Mouse (Mus musculus): ENCODE measurements around the gene Pex6. TPM values are rescaled to one million over a fixed set of nuclear protein-coding genes. Genes with fewer than 3 reads are reported as not detected.

Gene Pex6
- total RNA-seq, 4 experiments from 2014 or later = 43.0 to 46.5 (median 45.4) TPM

DNA sequence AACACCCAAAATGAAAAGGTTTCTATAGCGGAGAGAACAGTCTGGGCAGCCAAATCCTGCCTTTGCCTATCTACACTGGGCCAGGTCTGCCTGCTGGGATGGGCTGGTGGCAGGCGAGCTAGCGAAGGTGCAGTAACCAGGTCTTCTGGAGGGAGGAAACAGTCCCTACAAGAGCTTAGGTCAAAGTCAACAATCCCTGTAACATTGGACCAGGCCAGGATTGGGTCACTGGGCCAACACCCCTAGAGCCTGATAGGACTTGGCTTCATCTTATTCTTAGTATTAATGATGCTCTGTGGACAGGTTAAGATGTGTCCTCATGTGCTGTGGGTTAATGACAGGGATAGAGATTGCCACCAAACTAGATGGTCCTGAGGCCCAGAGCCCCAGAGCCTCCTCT is 22.8 kb downstream of the Pex6 start:
- no peak for DNase-seq (ENCODE audit: low spot score in 2 of 2)

DNA sequence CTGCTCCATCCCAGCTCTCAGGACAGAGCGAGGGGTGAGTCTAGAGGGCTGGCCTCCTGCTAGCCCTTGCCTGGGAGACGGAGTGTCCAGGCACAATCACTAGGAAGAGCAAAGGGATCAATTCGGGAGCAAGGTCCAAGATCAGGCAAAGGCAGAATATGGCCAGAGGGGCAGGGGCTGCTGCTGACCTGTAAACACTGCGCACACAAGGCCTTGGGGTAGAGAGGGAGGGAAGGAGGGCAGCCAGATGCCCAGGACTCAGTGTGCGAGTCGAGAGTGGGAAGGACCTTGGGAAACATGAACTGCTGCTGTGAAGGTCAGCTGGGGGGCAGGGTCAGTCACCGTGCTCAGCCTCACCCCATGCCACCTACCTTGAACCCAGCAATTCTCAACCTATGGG is 24.0 kb downstream of the Pex6 start:
- DNase-seq (ENCODE audit: low spot score in 2 of 2) = no peak

DNA sequence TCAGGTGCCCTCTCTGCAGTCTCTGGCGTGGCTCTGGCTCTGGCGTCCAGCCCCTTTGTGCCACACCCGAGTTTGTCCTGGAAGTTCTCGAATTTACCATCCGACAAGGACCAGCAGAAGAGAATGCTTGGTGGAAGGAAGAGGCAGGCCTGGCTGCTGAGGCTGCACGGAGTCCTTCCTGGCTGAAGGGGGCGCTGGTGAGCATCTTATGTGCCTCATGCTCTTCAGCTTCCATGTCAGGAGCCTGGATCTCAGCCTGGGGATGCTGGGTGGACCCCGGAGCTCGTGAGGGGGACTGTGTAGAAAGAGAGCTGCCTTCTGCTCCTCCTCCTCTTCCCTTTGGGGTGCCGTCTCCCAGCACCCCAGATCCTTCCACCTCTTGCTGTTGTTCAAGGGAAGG is 24.9 kb downstream of the Pex6 start:
- DNase-seq (ENCODE audit: low spot score in 2 of 2) = no peak

DNA sequence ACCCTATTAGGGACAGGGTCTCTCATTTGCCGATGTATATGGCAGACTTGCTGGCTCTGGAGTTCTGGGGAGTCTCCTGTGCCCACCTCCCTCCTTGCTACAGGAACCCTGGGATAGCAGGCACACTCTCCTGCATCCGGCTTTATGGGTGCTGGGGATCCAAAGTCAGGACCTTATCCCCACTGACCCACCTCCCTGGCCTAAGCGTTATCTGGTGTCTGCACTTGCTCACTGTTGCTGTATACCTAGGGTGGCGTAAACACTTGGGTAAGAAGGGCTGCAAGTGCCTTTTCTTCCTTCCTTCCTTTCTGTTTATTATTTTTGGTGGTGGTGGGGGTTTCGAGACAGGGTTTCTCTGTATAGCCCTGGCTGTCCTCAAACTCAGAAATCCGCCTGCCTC is 30.0 kb downstream of the Pex6 start:
- no peak for DNase-seq (ENCODE audit: low spot score in 2 of 2)

DNA sequence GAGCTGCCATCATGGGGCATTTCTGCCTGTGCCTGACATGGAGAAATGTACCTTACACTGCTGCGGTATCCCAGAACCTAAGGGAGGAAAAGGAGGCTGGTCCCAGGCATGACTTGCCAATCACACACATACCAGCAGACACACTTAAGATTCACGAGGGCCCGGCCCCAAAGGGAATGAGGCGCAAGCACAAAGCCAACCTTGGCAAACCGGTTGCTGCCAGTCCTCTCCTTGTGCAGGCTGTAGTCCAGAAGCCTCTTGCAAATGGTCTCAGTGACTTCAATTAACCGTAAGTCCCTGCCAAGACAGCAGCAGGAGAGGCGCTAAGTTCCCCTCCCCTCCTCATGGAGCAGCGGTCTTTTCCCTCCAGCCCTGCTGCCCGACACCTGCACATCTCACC is 31.7 kb downstream of the Pex6 start:
- DNase-seq (ENCODE audit: low spot score in 2 of 2) = no peak

DNA sequence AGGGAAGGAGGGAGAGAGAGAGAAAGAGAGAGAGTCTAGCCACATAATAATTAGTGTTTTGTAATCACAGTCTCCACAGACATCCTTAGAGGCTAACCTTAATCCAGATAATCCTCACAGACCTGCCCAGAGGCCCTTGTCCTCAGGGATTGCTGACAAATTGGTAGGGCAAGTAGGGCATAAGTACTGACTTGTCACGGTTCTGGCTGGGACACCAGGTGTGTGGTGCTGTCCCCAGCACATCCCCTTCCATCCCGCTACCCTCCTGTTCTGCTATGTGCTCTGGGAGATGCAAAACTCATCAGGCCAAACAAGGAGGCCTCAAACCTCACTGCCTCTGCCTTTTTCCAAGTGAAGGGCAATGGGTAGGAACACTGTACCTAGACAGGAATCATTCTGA is 34.2 kb downstream of the Pex6 start:
- no peak for DNase-seq (ENCODE audit: low spot score in 2 of 2)

DNA sequence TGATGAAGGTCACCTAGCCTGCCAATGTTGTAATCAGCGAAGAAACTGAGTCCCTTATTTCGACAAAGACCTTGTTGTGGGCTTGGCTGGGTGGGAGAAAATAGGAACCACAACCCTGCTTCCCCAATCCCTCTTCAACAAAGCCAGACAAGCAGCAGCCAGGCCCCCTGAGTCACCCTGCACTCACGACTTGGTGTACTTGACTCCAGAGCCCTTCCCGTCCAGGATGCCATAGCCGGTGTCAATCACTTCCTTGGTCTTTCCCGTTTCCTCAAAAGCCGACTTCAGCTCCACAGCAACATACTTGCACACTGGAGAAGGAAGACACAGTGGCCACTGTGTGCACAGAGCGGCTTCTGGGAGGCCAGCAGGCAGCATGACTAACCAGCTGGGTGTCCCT is 36.0 kb downstream of the Pex6 start:
- DNase-seq (ENCODE audit: low spot score in 2 of 2) = no peak

DNA sequence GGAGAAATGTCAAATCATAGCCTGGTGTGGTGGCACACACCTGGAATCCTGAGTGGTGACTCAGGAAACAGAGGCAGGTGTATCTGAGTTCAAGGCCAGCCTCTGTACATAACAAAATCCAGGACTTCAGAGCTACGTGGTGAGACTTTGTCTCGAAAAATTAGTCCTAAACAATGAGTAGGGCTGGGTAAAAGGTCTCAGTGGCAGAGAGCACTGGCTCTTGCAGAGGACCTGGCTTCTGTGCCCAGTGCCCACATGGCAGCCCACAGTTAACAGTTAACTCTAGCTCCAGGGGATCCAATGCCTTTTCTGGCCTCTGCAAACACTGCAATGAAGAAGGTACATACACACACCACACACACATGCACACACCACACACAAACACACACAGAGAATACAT is 36.5 kb downstream of the Pex6 start:
- no peak for DNase-seq (ENCODE audit: low spot score in 2 of 2)

DNA sequence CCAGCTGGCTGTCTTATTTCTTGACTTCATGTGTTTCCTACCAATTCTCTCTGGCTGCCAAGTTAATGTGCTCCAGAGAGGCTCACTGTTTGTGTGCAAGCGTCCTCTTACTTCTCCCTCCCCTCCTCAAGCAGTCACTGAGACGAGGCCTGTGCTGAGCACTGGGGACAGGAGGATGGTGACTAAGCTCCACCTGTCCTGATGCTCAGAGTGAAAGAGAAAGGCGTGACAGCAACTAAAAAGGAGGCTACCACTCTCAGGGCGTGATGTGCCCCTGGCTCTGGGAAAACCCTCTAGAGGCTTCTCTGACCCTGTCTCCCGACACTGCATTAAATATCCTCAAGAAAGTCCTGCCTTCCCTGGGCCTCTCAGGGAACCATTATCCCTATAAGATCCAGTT is 38.0 kb downstream of the Pex6 start:
- DNase-seq (ENCODE audit: low spot score in 2 of 2) = no peak

DNA sequence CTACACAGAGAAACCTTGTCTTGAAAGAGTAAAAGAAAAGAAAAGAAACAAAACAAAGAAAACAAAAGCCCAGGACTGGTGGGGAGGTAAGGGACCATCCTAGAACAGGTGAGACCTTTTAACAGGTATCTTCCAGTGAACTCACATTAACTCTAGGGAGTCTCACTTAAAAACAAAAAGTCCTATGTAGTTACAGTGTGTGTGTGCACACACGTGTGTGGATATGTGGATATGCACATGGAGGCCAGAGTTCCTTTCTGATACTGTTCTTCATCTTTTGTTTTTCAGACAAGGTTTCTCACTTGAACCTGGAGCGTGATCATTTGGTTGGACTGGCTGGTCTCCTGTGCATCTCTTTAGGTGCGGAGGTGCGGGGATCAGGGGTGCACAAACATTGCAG is 39.3 kb downstream of the Pex6 start:
- DNase-seq (ENCODE audit: low spot score in 2 of 2) = no peak

DNA sequence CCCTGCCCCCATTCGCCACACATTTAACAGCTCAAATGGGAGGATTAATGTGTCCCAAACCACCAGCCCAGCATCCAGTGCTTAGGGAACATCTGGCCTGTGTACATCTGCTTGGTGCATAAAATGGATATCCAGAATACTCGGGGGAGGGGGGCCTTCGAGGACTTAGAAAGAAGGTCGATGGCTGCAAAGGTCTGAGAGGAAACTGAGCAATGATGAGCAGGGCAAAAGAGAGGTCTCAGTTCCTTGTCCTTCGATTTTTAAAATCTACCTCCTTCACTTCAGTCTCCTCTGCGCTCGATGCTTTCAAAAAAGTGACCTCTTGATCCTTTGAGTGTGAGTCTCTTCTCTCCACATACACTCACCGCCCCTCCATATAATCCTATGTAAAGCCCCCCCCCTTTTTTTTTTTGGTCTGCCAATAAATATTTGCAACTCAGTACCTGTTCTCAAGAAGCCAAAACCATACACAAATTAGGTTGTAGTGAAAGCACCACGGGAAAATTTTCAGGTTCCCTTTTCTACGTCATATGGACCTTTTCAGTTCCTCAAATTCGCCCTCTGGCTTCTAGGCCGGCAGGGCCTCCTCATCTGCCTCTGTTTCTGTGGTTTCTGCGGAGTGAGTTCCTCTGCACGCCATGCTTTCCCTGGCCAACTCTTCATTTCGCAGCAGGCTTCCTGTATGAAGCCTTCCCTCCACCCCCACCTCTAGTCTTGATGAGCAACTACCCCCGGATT is 40.0 kb downstream of the Pex6 start:
- DNase-seq (ENCODE audit: low spot score in 2 of 2) = no peak

DNA sequence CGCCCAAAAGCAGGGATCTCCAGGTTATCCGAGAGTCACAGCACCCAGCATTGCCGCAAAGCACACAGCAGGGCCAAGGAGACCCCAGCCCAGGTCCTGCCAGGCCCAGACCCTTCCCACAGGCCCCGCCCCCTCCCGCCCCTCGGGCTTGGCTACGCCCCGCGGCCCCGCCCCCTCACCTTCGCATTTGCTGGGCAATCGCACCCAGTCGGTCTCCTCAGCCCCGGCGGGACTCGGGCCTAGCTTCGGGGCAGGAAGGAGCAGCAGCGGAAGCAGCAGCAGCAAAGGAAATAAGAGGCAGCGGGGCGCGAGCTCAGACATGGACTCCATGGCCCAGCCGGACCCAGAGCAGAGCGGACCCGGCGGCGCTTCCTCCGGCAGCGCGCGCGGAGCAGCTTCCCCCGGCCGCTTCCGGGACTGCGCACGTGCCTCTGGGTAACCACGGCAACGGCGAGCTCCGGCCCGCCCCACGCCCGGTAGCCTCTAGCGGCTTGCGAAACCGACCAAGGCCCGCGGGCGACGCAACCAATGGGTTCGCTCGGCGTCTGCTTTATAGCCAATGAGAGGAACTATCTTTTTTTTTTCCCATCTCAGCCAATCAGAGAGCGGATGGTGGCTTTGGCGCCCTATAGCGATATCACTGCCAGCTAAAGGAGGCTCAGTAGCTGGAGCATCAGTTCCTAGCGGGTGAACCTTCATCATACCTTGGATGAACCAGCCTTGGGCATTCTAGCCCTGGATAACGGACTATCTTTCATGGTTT is 40.7 kb downstream of the Pex6 start, which contains the start of gene Cnpy3:
TSS of gene Cnpy3 (minus strand) at position 421 of the 763 bp plus-strand sequence.
- DNase-seq (ENCODE audit: low spot score in 2 of 2) = peak; percentile 88 to 99

DNA sequence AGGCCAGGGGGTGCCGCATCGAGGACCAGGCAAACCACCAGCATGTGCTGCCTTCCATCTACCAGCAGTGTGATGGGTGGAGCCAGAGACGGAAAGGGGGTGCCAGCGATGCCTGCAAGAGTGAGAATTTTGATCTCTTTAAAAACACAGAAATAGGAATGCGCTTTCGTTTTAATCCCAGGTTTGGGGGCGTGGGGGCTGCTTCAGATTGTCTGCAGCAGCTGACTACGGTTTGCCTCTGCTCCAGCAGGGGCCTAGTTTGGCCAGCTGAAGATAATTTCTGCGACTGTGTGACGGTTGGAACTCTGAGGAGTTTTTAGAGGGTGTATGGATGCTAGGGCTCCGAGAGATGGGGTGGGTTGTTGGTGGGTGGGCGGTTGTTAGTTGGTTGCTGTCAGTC is 47.5 kb downstream of the Pex6 start:
- DNase-seq (ENCODE audit: low spot score in 2 of 2) = no peak

DNA sequence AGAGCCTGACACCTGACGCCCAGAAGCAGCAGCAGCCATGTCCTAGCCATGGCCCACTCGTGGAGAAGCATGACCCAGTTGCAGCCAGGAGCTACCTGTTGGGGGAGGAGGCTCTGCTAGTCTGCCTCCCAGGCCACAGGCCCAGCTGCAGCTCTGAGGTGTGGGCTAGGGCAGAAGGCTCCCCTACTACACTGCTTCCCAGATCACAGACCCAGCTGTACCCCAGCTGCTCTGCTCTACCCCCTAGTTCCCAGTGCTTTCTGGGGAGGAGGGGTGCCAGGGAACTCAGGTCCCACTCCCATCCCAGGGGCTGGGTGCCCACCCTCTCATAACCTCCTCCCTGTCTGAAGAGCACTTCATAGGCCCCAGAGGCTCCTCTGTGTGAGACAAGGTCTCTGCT is 52.3 kb downstream of the Pex6 start, which contains the start of gene Ptcra:
TSS of gene Ptcra (minus strand) at position 169 of the 400 bp plus-strand sequence.
- no peak for DNase-seq (ENCODE audit: low spot score in 2 of 2)

DNA sequence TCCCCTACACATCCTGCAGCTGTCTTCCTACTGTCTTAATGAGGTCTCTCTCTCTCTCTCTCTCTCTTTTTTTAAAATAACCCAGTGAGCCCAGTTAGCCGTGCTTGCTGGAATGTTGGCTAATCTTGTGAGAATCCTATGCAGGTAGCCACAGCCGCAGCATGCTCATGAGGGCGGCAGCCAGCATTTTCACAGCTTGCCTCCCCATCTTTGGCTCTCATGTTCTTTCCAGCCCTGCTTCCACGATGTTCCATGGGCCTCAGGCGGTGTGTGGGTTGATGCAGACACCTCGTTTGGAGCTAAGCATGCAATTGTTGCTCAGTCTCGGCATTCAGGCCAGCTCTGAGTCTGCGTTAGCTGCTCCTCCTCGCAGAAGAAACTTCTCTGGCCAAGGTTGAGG is 53.7 kb downstream of the Pex6 start:
- DNase-seq (ENCODE audit: low spot score in 2 of 2) = peak in 1 of 2 experiments; percentile 80

DNA sequence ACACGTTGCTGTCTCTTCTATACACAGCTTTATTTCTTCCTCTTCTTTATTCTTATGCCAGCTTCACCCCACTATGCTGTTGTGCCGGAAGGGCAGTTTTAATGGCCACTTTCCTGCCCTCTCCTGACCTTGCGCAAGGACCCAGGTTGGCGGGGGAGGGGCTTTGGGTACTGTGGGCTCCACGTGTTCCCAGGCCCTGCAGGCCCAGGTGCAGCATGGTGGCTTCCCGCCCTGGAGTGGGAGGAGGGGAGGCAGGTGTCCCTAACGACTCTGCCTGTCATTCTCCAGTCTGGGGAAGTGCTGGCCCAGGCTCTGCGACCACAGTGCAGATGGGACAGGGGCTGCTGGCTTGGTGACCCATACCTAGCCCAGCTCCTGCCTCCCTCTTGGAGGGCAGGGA is 56.6 kb downstream of the Pex6 start:
- no peak for DNase-seq (ENCODE audit: low spot score in 2 of 2)

DNA sequence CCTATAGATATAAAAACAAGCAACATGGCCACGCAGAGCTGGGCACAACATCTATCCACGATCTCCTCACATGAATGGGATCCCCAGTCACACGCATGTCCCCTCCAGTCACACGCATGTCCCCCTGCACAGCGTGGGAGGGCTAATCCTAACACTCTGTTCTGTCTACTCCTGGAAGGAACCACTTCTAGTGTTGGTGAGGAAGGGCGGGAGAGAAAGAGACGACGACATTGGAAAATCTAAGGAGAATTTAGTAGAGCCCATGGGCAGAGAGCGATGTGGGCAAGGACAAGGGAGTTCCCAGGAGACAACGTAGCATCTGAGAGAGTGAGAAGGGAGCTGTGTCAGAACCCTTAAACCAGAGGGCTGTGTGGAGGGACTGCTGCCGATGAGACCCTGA is 59.3 kb downstream of the Pex6 start:
- DNase-seq (ENCODE audit: low spot score in 2 of 2) = no peak

DNA sequence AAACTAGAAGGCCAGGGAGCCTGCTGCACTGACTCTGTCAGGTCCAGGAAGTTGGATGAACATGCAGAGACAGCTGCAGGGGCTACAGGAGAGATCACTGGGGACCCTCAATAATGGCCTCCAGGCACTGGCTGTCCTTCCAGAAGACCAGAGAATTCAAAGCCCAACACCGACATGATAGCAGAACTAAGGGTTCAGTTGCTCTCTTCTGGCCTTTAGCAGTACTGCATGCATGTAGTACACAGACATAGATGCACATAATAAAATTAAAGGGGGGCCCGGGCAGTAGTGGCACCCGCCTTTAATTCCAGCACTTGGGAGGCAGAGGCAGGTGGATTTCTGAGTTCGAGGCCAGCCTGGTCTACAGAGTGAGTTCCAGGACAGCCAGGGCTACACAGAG is 59.8 kb downstream of the Pex6 start:
- no peak for DNase-seq (ENCODE audit: low spot score in 2 of 2)

DNA sequence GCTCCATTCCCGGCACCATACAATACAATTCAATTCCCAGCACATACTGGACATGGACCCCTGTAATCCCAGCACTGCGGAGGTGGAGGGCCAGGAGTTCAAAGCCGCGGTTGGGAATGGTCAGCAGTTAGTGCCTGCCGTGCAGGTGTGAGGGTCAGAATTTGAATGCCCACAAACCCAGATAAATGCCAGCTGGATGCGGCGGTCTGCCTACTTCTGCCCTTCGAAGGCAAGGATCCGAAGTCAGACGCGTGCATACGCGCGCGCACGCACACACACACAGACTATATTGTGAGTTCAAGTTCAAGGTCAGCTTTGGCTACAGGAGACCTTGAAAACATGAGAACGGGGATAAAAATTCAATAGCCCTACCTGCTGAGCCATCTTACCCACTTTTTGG is 60.4 kb downstream of the Pex6 start:
- DNase-seq (ENCODE audit: low spot score in 2 of 2) = no peak

DNA sequence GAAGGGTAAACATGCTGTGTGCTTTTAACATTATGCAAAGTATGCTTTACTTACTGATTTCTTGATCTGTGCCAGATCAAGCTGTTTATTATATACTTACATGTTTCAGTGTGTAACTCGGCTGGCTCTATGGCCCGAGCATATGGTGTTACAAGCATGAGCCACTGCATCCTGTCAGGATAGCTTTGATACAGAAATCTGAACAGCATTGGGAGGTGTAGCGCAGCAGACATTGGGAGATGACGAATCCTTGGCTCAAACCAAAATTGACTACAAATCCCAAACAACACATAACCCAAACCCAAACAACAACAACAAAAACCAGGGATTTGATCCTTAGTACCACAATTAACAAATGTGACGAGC is 60.8 kb downstream of the Pex6 start:
- no peak for DNase-seq (ENCODE audit: low spot score in 2 of 2)

DNA sequence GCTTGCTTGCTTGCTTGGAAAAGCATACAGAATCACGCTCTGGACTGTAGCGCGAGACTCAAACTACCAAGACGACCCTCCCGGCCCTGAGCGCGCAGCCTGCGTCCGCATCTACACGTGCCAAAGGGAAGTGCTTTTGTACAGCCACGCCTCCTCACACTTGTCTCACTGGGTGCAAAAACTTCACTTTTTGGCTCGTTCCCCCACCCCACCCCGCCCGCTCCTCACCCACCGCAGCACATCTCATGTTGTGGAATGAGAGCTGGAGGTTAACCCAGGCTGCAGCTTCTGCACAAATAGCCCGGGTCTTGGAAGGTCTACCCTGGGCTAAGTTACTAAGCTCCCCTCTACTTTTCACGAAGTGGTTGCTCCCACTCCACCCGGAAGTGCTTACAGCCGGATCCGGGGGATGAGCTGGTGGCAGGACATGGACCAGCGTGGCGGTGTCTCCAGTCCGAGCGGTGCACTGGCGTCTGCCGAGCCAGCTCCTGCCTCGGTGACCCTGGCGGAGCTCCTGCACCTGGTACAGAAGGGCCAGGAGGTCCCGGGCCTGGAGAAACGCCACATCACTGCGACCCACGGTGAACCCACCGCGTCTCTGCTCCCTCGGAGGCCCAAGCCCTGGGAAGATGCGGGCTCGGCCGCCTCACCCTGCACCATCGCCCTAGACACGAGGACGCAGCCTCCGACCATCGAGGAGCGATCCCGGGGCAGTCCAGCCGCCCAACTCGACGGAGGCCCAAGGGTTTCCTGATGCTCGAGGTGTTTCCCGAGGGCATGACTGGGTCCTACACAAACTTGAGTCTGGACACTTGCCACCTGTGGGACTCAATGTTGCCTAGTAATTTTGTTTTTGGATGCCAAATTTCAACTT is 61.4 kb downstream of the Pex6 start, which contains the start of gene 2310039H08Rik:
TSS of gene 2310039H08Rik (plus strand) at position 232 of the 874 bp plus-strand sequence.
- peak; percentile 73 to 78 for DNase-seq (ENCODE audit: low spot score in 2 of 2)

Measured in left cerebral cortex, adult 8-10 months (tissue).